Mouse (Mus musculus) megakaryocyte, adult 5-6 weeks (primary cell): Measurements from ENCODE around the gene Mob1b. TPM values are rescaled to one million over a fixed set of nuclear protein-coding genes. Genes with fewer than 3 reads are reported as not detected.
"Not testable (repeated sequence)": the region's sequence is repeated elsewhere in the genome, so short reads cannot be mapped to it uniquely, and the experiment has no call there.

ENCODE experiments used
- ATAC-seq: 2 replicates; pipeline ENCODE4 v1.8.0; 2016; ENCODE audit warnings: mild to moderate bottlenecking, inconsistent platforms; ENCODE audit not compliant: poor library complexity, severe bottlenecking
- total RNA-seq, 2 experiments: library from RNA; stranded (forward) in 1 of 2; stranded (reverse) in 1 of 2; fragments of 153-499, 151-499 nt in 1 of 2; fragments of 221-1000, 200-1000 nt in 1 of 2; gene quantifications; 2 replicates each; pipeline versions ENCODE4 v1.2.3 to v1.2.4; 2015 to 2017

The Mob1b gene
- total RNA-seq, 2 experiments from 2014 or later = 11.5 to 26.6 TPM

GRCm38 (mm10) chr5:88699251-88699913 is 21.3 kb upstream of the Mob1b start:
- ATAC-seq = no peak

GRCm38 (mm10) chr5:88702041-88702440 is 18.6 kb upstream of the Mob1b start:
- no peak for ATAC-seq

- ATAC-seq = no peak
These were observed 17.1 kb upstream of the Mob1b start for GRCm38 (mm10) chr5:88703551-88703950.

GRCm38 (mm10) chr5:88711128-88711527 is 9.5 kb upstream of the Mob1b start:
- no peak for ATAC-seq

- no peak for ATAC-seq
These were observed 8.9 kb upstream of the Mob1b start for GRCm38 (mm10) chr5:88711618-88712224.

- no peak for ATAC-seq
These were observed 8.3 kb upstream of the Mob1b start for GRCm38 (mm10) chr5:88712328-88712727.

- ATAC-seq = no peak
These were observed 3.7 kb upstream of the Mob1b start for GRCm38 (mm10) chr5:88716983-88717382.

GRCm38 (mm10) chr5:88721003-88721475 is 384 bp downstream of the Mob1b start:
- no peak; the same call in 1 of the 2 replicates for ATAC-seq

GRCm38 (mm10) chr5:88721565-88722212 is 1.0 kb downstream of the Mob1b start:
- ATAC-seq = peak; percentile 63

GRCm38 (mm10) chr5:88722213-88722600 is 1.6 kb downstream of the Mob1b start:
- no peak for ATAC-seq

GRCm38 (mm10) chr5:88724030-88724429 is 3.4 kb downstream of the Mob1b start:
- no peak for ATAC-seq

GRCm38 (mm10) chr5:88727593-88728144 is 7.0 kb downstream of the Mob1b start:
- no peak; the same call in 1 of the 2 replicates for ATAC-seq

- ATAC-seq = peak; percentile 88
These were observed 14.1 kb downstream of the Mob1b start for GRCm38 (mm10) chr5:88734786-88735185.

- not testable (repeated sequence) for ATAC-seq
These were observed 20.4 kb downstream of the Mob1b start for GRCm38 (mm10) chr5:88741065-88741464.

- ATAC-seq = no peak
These were observed 27.1 kb downstream of the Mob1b start for GRCm38 (mm10) chr5:88747774-88748173.

GRCm38 (mm10) chr5:88753199-88753598 is 32.5 kb downstream of the Mob1b start:
- ATAC-seq = no peak

GRCm38 (mm10) chr5:88762611-88763010 is 42.0 kb downstream of the Mob1b start:
- ATAC-seq = no peak

- peak; percentile 11; the same call in 1 of the 2 replicates for ATAC-seq
These were observed 43.9 kb downstream of the Mob1b start for GRCm38 (mm10) chr5:88764430-88764986.

- ATAC-seq = peak; percentile 87
These were observed 44.4 kb downstream of the Mob1b start, which contains the start of gene Dck for GRCm38 (mm10) chr5:88764987-88765481. Dck (plus strand) TSS chr5:88764996.

- ATAC-seq = no peak
These were observed 44.9 kb downstream of the Mob1b start for GRCm38 (mm10) chr5:88765587-88765986.

GRCm38 (mm10) chr5:88766121-88766520 is 45.5 kb downstream of the Mob1b start:
- ATAC-seq = no peak
